Mouse (Mus musculus) kidney, adult 11 months (tissue): ENCODE measurements around the gene Podn.

Experiments
- DNase-seq: peaks from one replicate; pipeline ENCODE4 v3.0.0; 2022

The Podn gene

DNA sequence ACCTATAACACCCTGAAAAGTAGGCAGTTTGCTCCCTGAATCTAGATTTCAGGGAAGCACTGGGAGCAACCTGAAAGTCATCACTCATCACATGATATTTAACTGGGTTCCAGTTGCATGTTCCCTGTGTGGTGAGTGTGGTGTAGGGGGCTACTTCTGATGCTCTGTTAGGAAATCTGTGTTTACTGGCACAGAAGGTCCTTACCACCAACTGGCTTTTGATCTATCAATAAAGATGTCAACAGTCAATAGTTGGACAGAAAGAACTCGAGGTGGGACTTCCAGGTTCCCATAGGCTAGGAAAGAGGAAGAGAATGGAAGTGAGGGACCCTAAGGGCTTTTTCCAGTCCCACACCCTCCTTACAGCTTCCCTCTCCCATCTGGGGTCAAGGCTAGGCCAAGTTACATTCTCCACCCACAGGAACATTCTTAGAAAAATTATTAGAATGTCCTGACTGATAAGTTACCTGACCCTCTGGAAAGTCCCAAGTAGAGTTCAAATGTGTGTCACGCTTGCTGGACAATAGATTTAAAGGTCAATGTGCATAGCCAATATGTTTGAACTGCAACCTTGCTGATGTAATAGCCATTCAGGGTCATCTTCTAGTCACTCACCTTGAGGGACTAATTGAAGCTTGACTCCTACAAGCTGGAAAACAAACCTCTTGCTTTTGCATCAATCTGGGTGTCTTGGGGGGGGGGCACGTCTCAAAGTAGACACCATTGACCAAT is 18.9 kb downstream of the Podn start:
- DNase-seq: no peak

GRCm38 (mm10) chr4:108074204-108074823 is 21.9 kb downstream of the Podn start:
- no peak for DNase-seq

GRCm38 (mm10) chr4:108072086-108072485 is 24.2 kb downstream of the Podn start:
- peak; percentile 60 for DNase-seq

GRCm38 (mm10) chr4:108071235-108071901 is 24.9 kb downstream of the Podn start:
- DNase-seq: peak; percentile 96

- DNase-seq: no peak
Measured at GRCm38 (mm10) chr4:108070723-108071122, 25.5 kb downstream of the Podn start.

DNA sequence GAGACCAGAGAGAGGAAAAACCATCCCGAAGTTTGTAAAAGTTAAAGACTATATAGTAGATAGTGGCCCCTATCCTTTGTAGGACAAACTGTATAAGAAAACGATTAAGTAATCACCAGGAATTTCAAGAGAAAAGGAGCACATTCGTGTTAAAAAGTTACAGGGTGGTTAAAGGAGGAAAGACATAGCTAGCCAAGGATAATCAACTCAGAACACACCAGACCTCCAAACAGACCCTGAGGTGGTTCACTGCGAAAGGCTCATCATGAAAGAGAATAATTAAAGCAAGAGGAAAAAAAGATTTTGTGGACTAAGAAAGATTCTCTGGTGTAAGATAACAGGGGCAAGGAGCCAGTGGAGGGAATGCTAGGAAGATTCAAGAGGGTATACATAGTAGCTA is 26.0 kb downstream of the Podn start:
- DNase-seq: no peak

GRCm38 (mm10) chr4:108068081-108068480 is 28.2 kb downstream of the Podn start:
- DNase-seq: peak; percentile 56

- no peak for DNase-seq
Measured at GRCm38 (mm10) chr4:108067261-108067660, 29.0 kb downstream of the Podn start.

DNA sequence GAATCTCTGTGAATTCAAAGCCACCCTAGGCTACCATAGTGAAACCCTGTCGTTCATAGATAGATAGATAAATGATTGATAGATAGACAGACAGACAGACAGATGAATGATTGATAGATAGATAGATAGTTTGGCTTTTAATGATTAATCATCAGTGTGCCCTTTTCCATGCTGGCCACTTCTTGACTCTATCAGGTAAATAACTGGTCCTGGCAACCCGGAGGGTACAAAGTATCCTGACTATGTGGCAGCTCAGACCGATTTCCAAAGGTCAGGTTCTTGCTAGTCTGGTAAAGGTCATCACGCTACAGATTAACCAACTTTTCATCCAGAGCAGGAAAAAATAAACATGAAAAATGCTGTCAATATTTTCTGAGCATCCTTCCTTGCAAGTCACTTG is 29.7 kb downstream of the Podn start:
- peak; percentile 84 for DNase-seq

DNA sequence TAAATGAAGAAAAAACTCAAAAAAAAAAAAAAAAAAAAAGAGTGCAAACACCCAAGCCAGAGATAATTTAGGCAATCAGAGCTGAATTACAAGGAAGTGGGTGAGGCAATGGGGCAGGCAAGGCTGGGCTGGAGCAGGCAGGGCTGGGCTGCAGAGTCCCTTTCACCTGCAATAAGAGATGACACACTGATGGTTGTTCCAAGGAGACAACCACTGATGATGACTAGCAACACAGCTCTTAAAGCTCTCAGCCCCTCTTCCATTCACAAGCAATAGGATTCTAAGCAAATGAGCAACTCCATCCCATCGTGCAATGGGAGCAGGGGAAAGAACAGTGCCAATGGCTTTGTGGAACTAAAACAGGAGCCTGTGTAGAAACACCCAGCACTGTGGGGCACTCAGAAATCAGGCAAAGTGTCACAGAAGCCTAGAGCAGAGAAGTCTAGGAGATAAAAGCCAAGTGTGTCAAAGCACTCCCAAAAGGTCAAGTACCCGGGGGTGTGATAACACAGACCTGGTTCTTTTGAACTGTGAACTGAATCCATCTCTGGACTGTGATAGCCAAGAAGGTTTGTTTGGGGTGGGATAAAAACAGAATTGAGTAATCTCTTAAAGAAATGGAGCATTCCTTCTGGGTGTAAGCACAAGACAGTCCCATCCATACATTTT is 30.9 kb downstream of the Podn start:
- no peak for DNase-seq

GRCm38 (mm10) chr4:108063616-108064015 is 32.6 kb downstream of the Podn start:
- DNase-seq: peak; percentile 37

DNA sequence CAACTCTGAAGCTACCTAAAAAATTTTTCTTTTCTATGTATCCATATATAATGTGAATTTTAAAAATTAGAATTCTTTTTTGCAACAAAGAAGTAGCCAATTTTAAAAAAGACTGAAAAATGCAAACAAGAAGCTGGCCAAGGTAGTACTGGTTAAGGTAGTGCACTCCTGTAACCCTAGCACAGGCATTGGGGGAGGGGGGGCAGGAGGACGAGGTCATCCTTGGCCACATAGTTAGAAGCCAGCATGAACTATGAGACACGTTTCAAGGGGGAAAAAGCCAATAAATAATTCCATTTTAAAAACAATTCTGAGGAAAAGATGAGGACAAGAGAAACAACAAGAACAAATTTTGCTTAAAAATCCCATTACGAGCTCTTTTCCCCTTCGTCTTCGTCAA is 33.7 kb downstream of the Podn start:
- DNase-seq: no peak

GRCm38 (mm10) chr4:108060774-108061173 is 35.5 kb downstream of the Podn start:
- no peak for DNase-seq

- no peak for DNase-seq
Measured at GRCm38 (mm10) chr4:108059601-108060379, 36.5 kb downstream of the Podn start.

- no peak for DNase-seq
Measured at GRCm38 (mm10) chr4:108058166-108058565, 38.1 kb downstream of the Podn start.

GRCm38 (mm10) chr4:108057247-108057646 is 39.0 kb downstream of the Podn start:
- no peak for DNase-seq

GRCm38 (mm10) chr4:108055873-108056272 is 40.4 kb downstream of the Podn start:
- DNase-seq: no peak

GRCm38 (mm10) chr4:108052673-108053072 is 43.6 kb downstream of the Podn start:
- no peak for DNase-seq

DNA sequence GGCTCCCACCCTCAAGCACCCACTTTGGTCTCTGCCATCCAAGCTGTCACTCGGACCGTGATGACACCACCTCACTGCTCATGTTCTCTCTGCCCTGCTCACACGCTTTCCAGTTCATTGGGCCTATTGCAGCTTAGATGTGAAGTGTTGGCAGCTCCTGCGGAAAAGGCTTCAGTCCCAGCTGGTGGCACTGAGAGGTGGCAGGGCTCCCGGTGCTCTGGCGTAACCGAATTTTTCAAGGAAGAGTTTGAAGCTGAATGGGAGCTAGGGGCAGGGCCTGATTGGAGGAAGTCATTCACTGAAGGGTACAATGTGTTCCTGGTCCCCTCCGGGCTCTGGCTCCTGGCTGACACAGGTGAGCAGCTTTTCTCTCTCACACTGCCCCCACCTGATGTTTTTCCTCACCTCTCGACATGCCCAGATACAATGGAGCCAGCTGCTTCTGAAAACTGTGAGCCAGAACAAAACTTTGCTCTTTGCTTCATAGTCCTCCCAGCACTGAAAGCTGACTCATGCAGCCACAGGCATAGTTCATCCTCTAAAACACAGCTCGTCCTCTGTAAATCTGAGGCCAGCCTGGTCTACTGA is 44.5 kb downstream of the Podn start:
- DNase-seq: peak; percentile 42

DNA sequence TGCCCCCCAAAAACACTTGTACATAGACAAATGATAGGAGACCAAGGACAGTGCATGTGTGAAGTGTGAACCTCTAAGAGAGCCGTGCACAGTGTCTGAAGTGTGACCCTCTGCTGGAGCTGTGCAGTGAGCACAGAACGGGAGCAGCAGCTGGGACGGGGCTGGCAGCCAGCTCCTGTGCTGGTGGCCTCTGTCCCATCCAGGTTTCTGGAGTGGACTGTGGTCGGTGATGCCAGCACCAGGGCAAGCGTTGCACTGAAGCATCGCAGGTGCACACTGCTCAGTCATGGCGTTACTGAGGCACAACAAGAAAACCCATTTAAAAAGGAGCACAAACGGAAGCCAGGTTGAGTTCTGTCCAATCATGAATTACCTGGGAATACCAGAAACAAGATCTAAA is 50.1 kb downstream of the Podn start:
- DNase-seq: no peak

GRCm38 (mm10) chr4:108045136-108046107 is 50.8 kb downstream of the Podn start:
- no peak for DNase-seq
